Mouse (Mus musculus) ES-CJ7 (cell line): Measurements from ENCODE around the gene H2-DMb2.
A peak's percentile ranks its signal among the peaks of the same experiment; 100 is the strongest.

Experiments
- DNase-seq: peaks from one replicate; pipeline ENCODE4 v3.0.0; 2011; ENCODE audit warnings: low read depth, low spot score

The H2-DMb2 gene

DNA sequence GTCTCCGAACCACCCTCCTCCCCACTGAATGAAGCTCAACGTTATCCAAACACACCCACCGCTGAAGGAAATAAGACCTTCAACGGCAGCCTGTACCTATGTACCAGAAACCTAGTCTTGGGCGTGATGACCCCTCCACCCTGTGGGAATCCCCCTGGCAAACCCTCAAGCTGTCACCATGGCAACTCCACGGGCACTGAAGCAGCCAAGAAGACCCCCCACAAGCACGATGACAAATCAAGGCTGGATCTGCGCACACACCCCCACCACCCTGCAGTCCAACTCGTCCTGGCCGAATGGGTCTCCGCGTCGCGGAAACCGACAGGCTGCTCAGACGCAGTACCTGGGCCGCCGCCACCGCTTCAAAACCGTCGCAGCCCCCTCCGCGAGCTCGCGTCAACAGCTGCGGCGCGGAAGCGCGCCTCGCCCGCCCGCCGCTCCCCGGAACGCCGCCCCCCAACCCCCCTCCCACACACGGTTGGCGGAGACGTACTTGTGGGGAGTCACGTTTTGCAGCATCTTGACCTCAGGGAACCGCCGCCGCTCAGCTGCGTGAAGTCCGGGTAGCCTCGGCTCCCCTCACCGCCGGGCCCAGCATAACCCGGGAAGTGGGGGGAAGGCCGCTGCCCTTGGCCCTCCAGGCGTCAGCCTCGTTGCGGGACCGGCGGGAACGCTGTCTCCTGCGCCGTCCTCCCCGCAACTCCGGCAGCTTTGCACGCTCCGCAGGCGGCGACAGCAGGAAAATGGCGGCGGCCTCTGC, 24.8 kb upstream of the H2-DMb2 start:
- DNase-seq, result peak; percentile 68

DNA sequence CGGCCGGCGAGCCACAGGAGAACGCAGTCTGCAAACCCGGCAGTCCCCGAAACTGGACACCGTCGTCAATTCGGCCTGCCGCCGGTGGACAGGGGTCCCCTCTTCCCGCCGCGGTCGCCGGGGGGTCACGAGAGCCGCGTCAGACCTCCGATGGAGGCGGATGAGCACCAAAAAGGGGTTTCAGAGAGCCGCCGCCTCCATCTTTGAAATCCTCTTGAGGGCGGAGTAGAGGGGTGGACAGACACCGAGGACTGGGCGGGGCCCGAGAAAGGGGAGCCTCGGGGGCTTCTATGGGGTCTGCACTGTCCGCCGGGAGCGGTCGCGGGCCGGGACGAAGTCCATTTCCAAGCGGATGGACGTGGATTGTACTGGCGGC, 24.2 kb upstream of the H2-DMb2 start:
- DNase-seq, result no peak

- peak; percentile 99 for DNase-seq
Observed at GRCm38 (mm10) chr17:34119249-34120179, 23.6 kb upstream of the H2-DMb2 start, which contains the start of gene H2-DMa. Gene H2-DMa (plus strand): TSS chr17:34119541.

GRCm38 (mm10) chr17:34120180-34120723, 22.9 kb upstream of the H2-DMb2 start:
- peak; percentile 89 for DNase-seq

GRCm38 (mm10) chr17:34120814-34121171, 22.3 kb upstream of the H2-DMb2 start:
- DNase-seq, result no peak

GRCm38 (mm10) chr17:34121172-34121878, 21.8 kb upstream of the H2-DMb2 start:
- DNase-seq, result peak; percentile 88

GRCm38 (mm10) chr17:34121879-34122187, 21.3 kb upstream of the H2-DMb2 start:
- DNase-seq, result peak; percentile 83

GRCm38 (mm10) chr17:34122188-34122984, 20.7 kb upstream of the H2-DMb2 start, which contains the start of gene Brd2:
Gene Brd2 (minus strand): TSS chr17:34122634.
- DNase-seq, result peak; percentile 97

DNA sequence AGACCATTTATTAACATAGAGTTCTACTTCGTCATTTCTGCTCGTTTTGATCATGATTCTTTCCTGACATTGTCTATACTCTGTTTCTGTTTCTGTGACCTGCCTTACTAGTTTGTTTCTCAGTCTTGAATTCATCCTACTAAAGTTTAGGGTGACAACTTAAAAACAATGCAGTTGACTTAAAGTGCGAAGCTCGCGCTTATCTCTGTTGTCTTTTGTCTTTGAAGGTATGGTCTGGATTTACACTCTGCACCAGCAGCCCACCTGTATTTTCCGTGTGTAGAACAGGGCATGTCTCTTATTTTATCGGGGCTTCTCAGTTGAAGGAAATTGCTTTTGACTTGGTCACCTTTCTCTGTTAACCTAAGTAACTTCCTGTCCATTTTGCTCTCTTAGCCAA, 20.0 kb upstream of the H2-DMb2 start:
- DNase-seq, result no peak

- peak; percentile 71 for DNase-seq
Observed at GRCm38 (mm10) chr17:34123518-34123917, 19.6 kb upstream of the H2-DMb2 start.

- DNase-seq, result no peak
Observed at GRCm38 (mm10) chr17:34124649-34125048, 18.5 kb upstream of the H2-DMb2 start.

DNA sequence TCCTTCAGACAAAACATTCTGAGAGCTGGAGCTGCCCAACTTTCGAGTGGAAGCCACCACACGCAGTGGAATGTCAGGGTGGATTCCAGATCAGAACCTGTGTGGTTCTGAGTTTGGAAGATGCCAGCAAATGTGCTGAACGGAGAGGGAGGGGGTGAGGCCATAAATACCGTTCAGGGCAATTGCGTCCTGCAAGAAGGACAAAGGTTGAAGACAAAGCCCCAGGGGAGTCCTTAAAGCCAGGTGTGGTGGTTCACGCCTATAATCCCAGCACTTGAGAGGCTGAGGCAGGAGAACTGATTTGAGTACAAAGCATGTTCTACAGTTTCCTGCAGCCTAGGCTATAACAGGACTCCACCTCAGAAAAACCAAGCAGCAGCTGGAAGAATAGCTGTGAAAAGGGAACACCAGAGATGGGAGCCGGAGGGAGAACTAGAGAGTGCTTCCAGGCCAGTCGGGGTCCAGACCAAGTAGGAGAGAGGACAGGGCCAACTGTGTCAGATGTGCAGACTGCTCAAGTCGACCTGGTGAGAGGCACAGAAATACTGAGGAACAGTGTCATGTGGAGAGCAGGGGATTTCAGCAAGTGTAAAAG, 16.2 kb upstream of the H2-DMb2 start:
- DNase-seq, result no peak

GRCm38 (mm10) chr17:34127475-34127874, 15.6 kb upstream of the H2-DMb2 start:
- DNase-seq, result no peak

GRCm38 (mm10) chr17:34128264-34128937, 14.7 kb upstream of the H2-DMb2 start:
- no peak for DNase-seq

DNA sequence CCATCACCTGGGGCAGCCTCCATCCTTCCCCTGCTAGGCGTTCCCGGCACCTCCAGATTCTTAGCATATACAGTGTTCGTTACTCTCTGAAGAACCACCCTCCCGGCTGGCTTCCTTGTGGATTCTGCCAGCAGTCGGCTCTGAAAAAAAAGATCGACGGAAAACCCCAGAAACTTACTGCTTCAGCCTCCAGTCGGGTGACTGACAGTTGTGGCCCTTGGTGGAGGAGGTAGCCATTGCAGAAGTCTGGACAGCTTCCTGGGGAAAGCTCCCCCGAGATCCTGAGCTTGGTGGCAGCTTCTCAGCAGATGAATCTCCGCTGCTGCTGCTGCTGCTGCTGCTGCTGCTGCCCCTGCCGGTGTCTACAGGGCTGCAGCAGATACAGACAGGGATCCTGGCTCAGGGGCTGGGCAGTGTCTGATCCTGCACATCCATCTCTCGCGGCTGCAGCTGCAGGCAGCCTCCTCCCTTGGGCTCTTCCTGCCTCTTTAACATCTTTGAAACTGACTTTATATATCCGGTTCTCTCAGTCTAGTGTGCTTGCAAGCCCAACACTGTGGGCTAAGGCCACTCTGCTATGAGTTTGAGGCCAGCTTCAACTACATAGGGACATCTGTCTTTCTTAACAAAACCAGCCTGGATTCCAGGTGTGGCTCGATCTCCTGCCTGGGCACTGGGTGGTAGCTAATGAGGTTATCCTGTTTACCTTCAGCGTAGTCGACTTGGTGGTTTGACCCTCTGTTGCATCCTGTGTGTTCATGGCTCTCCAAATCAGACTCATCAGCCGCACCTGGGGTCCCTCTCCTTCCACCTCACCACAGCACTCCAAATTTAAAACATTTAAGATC, 13.9 kb upstream of the H2-DMb2 start:
- DNase-seq, result no peak

- DNase-seq, result no peak
Observed at GRCm38 (mm10) chr17:34130073-34130947, 12.8 kb upstream of the H2-DMb2 start.

DNA sequence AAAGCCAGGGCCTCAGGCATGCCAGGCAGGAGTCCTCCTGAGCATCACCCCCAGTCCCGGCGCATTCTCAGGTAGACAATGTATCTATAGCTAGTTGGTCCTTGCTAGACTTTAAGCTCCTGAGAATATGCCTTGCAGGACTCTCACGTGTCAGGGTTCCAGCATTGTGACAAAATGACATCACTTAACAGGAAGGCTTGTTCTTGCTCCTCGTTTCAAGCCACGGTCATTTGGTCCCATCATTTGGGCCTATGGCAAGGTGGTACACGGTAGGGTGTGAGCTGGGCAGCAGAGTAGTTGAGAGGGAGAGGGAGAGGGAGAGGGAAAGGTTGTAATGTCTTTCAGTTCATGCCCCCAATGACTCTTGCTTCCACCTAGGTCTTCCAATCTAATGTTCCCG, 11.2 kb upstream of the H2-DMb2 start:
- DNase-seq, result no peak

GRCm38 (mm10) chr17:34133289-34133688, 9.8 kb upstream of the H2-DMb2 start:
- no peak for DNase-seq
